Mouse (Mus musculus) intestine, postnatal 0 days (tissue): Measurements from ENCODE around the gene Spp2. TPM values are rescaled to one million over a fixed set of nuclear protein-coding genes. Genes with fewer than 3 reads are reported as not detected.
A peak's percentile ranks its signal among the peaks of the same experiment; 100 is the strongest.

Experiments used
- ATAC-seq: fragments of 200-750 bp; cut with Nextera tagmentation; 2 replicates; pipeline ENCODE4 v1.8.0; 2017; ENCODE audit warnings: mild to moderate bottlenecking, moderate TSS enrichment, moderate library complexity
- H3K27ac ChIP-seq: fragments of 300-500 bp; sonication (generic); 2 replicates; pipeline ENCODE4 v1.5.1; 2014; ENCODE audit warnings: mild to moderate bottlenecking, low read depth, low read length, moderate library complexity
- H3K27me3 ChIP-seq: fragments of 300-500 bp; sonication (generic); replicated peaks from 2 replicates; pipeline ENCODE4 v1.6.1; 2014; ENCODE audit warnings: low read length, mixed read lengths; ENCODE audit not compliant: control insufficient read depth, insufficient read depth
- H3K36me3 ChIP-seq: fragments of 300-500 bp; sonication (generic); 2 replicates; pipeline ENCODE4 v1.6.1; 2014; ENCODE audit warnings: mild to moderate bottlenecking, moderate library complexity; ENCODE audit not compliant: control insufficient read depth, insufficient read depth
- H3K4me1 ChIP-seq: fragments of 300-500 bp; sonication (generic); replicated peaks from 2 replicates; pipeline ENCODE4 v1.6.1; 2014; ENCODE audit warnings: antibody characterized with exemption, low read length, mixed read lengths; ENCODE audit not compliant: control insufficient read depth, insufficient read depth
- H3K4me2 ChIP-seq: fragments of 300-500 bp; sonication (generic); replicated peaks from 2 replicates; pipeline ENCODE4 v1.6.1; 2014; ENCODE audit warnings: low read depth, mild to moderate bottlenecking, moderate library complexity
- H3K4me3 ChIP-seq: fragments of 300-500 bp; sonication (generic); 2 replicates; pipeline ENCODE4 v1.5.1; 2014; ENCODE audit warnings: low read depth, low read length
- H3K9ac ChIP-seq: fragments of 300-500 bp; sonication (generic); 2 replicates; pipeline ENCODE4 v1.6.1; 2014; ENCODE audit warnings: mild to moderate bottlenecking, low read depth, low read length
- H3K9me3 ChIP-seq: fragments of 300-500 bp; sonication (generic); 2 replicates; pipeline ENCODE4 v1.6.1; 2016; ENCODE audit warnings: mixed run types; ENCODE audit not compliant: control insufficient read depth
- CTCF ChIP-seq: sonication (generic); IDR thresholded peaks from 2 replicates; pipeline ENCODE4 v1.5.1; 2016; ENCODE audit warnings: low read depth, mild to moderate bottlenecking, control low read depth, antibody characterized with exemption, moderate library complexity
- WGBS: fragments of 180-500 bp; shearing (Covaris S2); extraction: QIAGEN DNeasy Blood & Tissue Kit; methylation state at CpG from one replicate; pipeline ENCODE4 v1.1.7; 2014; 5-methylcytosine and 5-hydroxymethylcytosine counted together
- polyA plus RNA-seq: library from polyadenylated mRNA; unstranded; fragments of >200 nt; fragmentation: Nextera tagmentation; extraction: Ambion mirVana; gene quantifications from 2 replicates; pipeline ENCODE4 v1.2.1, GENCODE M21; 2015

Spp2 gene
- polyA plus RNA-seq, 1 experiment from 2014 or later = 121 TPM

DNA sequence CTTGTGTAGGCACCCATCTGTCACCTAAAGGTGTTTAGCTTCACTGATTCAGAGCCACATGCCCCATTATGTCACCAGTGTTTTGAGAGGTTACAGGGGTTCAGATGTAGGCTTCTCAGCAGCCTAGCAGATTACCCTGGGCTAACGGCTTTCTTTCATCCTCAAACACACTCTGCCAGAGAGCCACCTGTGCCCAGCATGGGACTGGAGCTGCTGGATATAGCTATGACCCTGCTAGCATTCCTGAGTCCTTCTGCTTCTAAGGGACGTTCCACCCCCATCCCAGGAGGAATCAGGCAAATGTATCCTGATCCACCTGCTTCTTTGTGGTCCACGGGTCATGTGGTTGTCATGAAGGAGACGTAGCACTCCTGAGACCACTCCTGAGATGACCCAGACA, 15.1 kb upstream of the Spp2 start:
- Histone ChIP-seq H3K27ac (no peak overlapping the region), H3K4me1 (no peaks in the 10 kb centered on the region)
- no peak for TF ChIP-seq CTCF

DNA sequence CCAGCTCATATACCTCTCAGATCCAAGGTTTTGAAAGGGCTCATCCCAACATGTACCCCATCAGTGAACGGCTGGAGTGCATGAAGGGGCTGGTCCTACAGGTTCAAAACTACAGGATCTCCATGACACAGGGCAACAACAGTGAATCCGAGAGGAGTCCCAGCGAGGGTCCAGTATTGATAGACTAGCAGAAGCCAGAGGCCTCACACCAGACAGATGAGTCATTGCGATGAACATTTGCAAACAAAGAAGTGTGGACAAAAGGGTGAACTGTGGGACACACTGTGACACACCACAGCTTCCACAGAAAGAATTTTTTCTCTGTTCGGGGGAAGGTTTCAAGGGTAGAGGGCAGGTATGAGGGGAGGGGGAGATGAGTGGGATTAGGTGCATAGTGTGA, 13.4 kb upstream of the Spp2 start:
- Histone ChIP-seq H3K9ac (no peak overlapping the region), H3K27ac (no peak overlapping the region), H3K36me3 (no peaks in the 10 kb centered on the region), H3K4me2 (no peak overlapping the region), H3K4me3 (no peak overlapping the region), H3K9me3 (no peaks in the 10 kb centered on the region), H3K4me1 (no peaks in the 10 kb centered on the region), H3K27me3 (no peaks in the 10 kb centered on the region)
- ATAC-seq = no peak
- 85% methylated on average over 5 of the region's 5 CpGs for WGBS
- no peak for TF ChIP-seq CTCF

More for the DNA sequence above, 15.1 kb upstream of the Spp2 start:
- no peaks in the 10 kb centered on the region for H3K9me3 ChIP-seq
- H3K36me3 ChIP-seq = no peaks in the 10 kb centered on the region
- no peak overlapping the region for H3K9ac ChIP-seq
- no peaks in the 10 kb centered on the region for H3K27me3 ChIP-seq
- no peak overlapping the region for H3K4me2 ChIP-seq
- 84% methylated on average over 4 of the region's 4 CpGs for WGBS
- H3K4me3 ChIP-seq = no peak overlapping the region
- ATAC-seq = no peak

DNA sequence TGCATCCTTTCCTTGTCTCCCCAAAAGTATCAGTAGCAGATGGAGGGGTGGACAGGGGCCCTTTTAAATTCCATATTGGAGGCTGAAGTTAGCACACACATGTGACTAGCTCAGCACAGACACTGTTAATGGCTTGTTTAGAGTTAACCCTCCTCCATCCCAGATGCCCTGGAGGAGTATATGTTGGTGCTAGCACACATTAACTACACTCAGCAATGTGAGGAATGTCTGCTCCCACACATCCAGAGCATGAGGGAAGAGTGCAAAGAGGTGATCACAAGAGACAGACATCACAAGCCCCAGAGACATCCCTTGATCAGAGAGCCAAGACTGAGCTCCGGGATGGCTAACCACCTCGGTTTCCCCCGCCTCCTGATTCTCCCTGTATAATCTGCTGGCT, 3.4 kb upstream of the Spp2 start:
- TF ChIP-seq CTCF = no peak
- Histone ChIP-seq H3K9ac (no peak overlapping the region), H3K4me3 (no peak overlapping the region), H3K4me1 (peaks cover 8% of the 10 kb centered on the region), H3K36me3 (no peaks in the 10 kb centered on the region), H3K27ac (no peak overlapping the region), H3K27me3 (no peaks in the 10 kb centered on the region), H3K9me3 (no peaks in the 10 kb centered on the region), H3K4me2 (no peak overlapping the region)
- no peak for ATAC-seq
- 60% methylated on average over 3 of the region's 3 CpGs for WGBS

DNA sequence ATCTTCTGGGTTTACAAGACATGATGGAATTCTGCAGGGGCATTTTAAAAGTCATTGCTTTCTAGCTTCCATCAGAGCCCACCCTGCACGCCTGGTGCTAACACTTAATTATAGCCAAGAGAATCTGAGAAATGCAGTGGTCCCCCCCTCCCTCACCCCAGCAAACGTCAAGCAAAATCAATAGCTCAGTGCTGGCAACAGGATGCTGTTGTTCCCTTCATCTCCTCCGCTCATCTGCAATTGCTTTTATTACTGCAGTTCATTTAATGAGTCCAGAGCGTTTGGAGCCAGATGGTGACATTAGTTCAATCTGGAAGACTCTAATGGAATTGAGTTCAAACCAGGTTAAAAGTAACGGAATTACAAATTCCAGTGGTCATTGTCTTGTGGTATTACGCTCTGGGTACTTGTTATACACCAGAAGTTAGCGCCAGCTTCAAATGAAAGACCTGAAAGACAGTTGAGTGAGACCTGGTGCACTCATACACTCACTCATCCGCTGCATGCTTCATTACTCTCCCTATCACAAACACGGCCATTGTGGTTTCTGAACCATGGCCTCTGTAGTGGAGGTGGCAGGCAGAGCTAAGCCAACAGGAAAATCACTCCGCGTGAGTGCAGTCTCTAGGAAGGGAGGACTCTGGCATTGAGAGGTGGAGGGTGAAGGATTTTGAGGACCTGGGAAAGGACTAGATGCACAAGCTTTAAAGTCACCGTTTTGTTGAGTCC, 519 bp upstream of the Spp2 start:
- no peak overlapping the region for H3K4me2 ChIP-seq
- H3K9me3 ChIP-seq = no peaks in the 10 kb centered on the region
- no peak overlapping the region for H3K4me3 ChIP-seq
- H3K27me3 ChIP-seq = no peaks in the 10 kb centered on the region
- H3K27ac ChIP-seq = 0 out of 2 replicates have a peak overlapping the region, but pooled peaks have one; percentile 71
- ATAC-seq = no peak
- peaks cover 11% of the 10 kb centered on the region for H3K4me1 ChIP-seq
- WGBS = 58% methylated on average over 12 of the region's 12 CpGs
- no peaks in the 10 kb centered on the region for H3K36me3 ChIP-seq
- H3K9ac ChIP-seq = no peak overlapping the region
- TF ChIP-seq CTCF = no peak

DNA sequence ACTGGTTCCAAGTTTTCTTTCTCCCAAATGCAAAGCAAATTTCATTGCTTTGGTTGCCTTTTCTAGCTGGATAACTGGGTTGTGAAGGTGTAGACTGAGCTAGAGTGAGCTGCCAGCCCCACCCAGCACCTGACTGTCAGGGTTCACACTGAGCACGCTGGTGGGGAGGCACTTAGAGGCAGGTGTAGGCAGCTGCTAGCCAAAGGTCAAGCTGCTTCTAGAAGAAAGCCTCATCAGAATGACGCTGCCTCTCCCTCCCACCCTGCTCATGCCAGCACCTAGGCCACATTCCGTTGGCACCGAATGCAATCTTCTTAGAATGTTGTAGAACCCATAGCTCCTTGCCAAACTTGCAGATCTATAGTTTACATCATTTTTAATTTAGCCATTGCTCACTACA, 1.6 kb downstream of the Spp2 start:
- Histone ChIP-seq H3K27ac (peak overlapping the region; percentile 77), H3K9me3 (no peaks in the 10 kb centered on the region), H3K9ac (no peak overlapping the region), H3K27me3 (no peaks in the 10 kb centered on the region), H3K4me2 (no peak overlapping the region; the same call in 1 of the 2 replicates), H3K4me1 (peaks cover 11% of the 10 kb centered on the region), H3K4me3 (no peak overlapping the region), H3K36me3 (no peaks in the 10 kb centered on the region)
- TF ChIP-seq CTCF = no peak
- ATAC-seq = peak; percentile 93
- 37% methylated on average over 4 of the region's 4 CpGs for WGBS

DNA sequence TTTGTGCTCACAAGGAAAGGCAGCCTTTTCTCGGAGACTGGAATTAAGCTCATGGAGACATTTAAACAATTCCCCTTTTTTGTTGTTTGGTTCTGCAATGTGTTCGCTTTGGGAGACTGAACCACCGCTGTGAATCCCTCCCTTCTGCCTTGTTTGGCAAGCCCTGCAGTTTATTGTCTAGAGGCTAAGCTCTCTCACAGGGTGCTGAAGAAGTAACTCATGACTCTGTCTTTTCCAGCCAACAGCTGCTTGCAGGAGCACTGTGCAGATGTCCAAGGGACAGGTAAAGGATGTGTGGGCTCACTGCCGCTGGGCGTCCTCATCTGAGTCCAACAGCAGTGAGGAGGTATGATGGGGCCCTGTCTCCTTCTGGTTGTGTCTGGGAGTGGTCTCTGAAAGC, 5.3 kb downstream of the Spp2 start:
- Histone ChIP-seq H3K27ac (no peak overlapping the region), H3K36me3 (no peaks in the 10 kb centered on the region), H3K4me2 (no peak overlapping the region), H3K4me3 (no peak overlapping the region), H3K27me3 (no peaks in the 10 kb centered on the region), H3K4me1 (peaks cover 11% of the 10 kb centered on the region), H3K9me3 (no peaks in the 10 kb centered on the region), H3K9ac (no peak overlapping the region)
- WGBS = 56% methylated on average over 5 of the region's 5 CpGs
- no peak for ATAC-seq
- TF ChIP-seq CTCF = no peak

DNA sequence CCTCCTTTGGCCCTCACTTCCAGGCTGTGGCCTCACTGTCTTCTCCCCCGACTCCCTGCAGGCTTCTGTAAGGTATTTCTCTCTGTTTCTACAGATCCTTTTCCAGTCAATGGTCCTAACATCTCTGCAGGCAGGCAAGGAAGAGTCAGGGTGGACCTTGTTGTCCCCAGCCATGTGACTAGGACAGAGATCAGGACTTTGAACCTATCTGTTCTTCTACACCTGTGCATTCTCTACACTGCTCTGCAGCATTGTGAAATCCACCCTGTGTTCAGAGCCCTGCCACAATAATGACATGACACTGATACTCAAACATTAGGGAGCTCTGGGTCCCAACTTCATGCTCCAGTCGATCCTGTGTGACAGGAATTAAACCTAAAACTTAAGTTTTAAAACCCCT, 12.2 kb downstream of the Spp2 start:
- no peak overlapping the region for H3K4me2 ChIP-seq
- H3K9ac ChIP-seq = no peak overlapping the region
- no peaks in the 10 kb centered on the region for H3K27me3 ChIP-seq
- peak overlapping the region; percentile 54; the same call in 1 of the 2 replicates for H3K27ac ChIP-seq
- no peaks in the 10 kb centered on the region for H3K9me3 ChIP-seq
- WGBS = 49% methylated on average over 2 of the region's 2 CpGs
- no peak overlapping the region for H3K4me3 ChIP-seq
- no peak for TF ChIP-seq CTCF
- no peaks in the 10 kb centered on the region for H3K4me1 ChIP-seq
- H3K36me3 ChIP-seq = no peaks in the 10 kb centered on the region
- peak; percentile 86 for ATAC-seq
